In genomic region chr9:23394652-23395317, GRCm38 (mm10) we compare ENCODE assay signal across 11 mouse cellular contexts.
DNase-seq lines count a peak whose midpoint lies in the region; ATAC-seq and TF ChIP-seq lines count a peak whose summit lies in the region.
"Had no signal": no experiment of that assay in that cellular context is flagged by ENCODE, and none has a peak within 500 bp of the region (broad histone marks: within the 10 kb centered on the region; RNA-seq: fewer than 3 reads in every experiment).

No protein-coding gene starts in this region.

- peak; percentile 20 for DNase-seq in right cerebral cortex, postnatal 25 days
- no peak for DNase-seq in right cerebral cortex, postnatal 36 days (ENCODE audit: low spot score in 2 of 2)
- DNase-seq in heart, postnatal 0 days (ENCODE audit: low spot score) = peak; percentile 58
- no peak for DNase-seq in retina, postnatal 1 day
- DNase-seq in left cerebral cortex, postnatal 10 days (ENCODE audit: extremely low spot score in 1 of 2, low spot score in 2 of 2) = no peak
- DNase-seq: cerebellum, adult 2 months; thymus, adult 18-20 months had no signal

- no peak overlapping the region for H3K9ac ChIP-seq in intestine, postnatal 0 days (ENCODE audit: low read depth, low read length)
- H3K9ac ChIP-seq in intestine, embryonic 15.5 days = no peak overlapping the region
- no peak overlapping the region for H3K9ac ChIP-seq in heart, postnatal 0 days (replicated peaks; ENCODE audit: low read depth, low read length)

- no peak for ATAC-seq in intestine, postnatal 0 days
- no peak for ATAC-seq in intestine, embryonic 15.5 days
- ATAC-seq in heart, postnatal 0 days (ENCODE audit: insufficient read depth, low read depth) = peak; percentile 64

- intact Hi-C loops in left cerebral cortex, postnatal 10 days (cut with DNase I) = no loop called here

- H3K36me3 ChIP-seq in intestine, postnatal 0 days (ENCODE audit: control insufficient read depth, insufficient read depth) = no peaks in the 10 kb centered on the region
- no peaks in the 10 kb centered on the region for H3K36me3 ChIP-seq in intestine, embryonic 15.5 days
- no peaks in the 10 kb centered on the region for H3K36me3 ChIP-seq in heart, postnatal 0 days (replicated peaks; ENCODE audit: control insufficient read depth, insufficient read depth, low read length)
- H3K36me3 ChIP-seq: forebrain, embryonic 10.5 days had no signal

- no peak overlapping the region for H3K27ac ChIP-seq in intestine, postnatal 0 days (ENCODE audit: low read depth, low read length)
- no peak overlapping the region for H3K27ac ChIP-seq in intestine, embryonic 15.5 days
- H3K27ac ChIP-seq in heart, postnatal 0 days (ENCODE audit: low read depth) = 0 out of 2 replicates have a peak overlapping the region, but pooled peaks have one; percentile 5
- H3K27ac ChIP-seq: forebrain, embryonic 10.5 days; macrophage had no signal

- no peaks in the 10 kb centered on the region for H3K27me3 ChIP-seq in intestine, postnatal 0 days (replicated peaks; ENCODE audit: control insufficient read depth, insufficient read depth, low read length)
- H3K27me3 ChIP-seq in intestine, embryonic 15.5 days (replicated peaks) = no peaks in the 10 kb centered on the region
- no peaks in the 10 kb centered on the region for H3K27me3 ChIP-seq in heart, postnatal 0 days (ENCODE audit: control insufficient read depth, insufficient read depth, low read length)

- no peak for TF ChIP-seq EP300 in heart, postnatal 0 days (IDR thresholded peaks at IDR 0.05; ENCODE audit: low read depth)

- TF ChIP-seq CTCF in intestine, postnatal 0 days (IDR thresholded peaks at IDR 0.05; ENCODE audit: low read depth) = peak; percentile 23
- peak; percentile 61 for TF ChIP-seq CTCF in heart, postnatal 0 days (IDR thresholded peaks at IDR 0.05; ENCODE audit: low read depth)

- no peaks in the 10 kb centered on the region for H3K9me3 ChIP-seq in intestine, postnatal 0 days (ENCODE audit: control insufficient read depth)
- no peaks in the 10 kb centered on the region for H3K9me3 ChIP-seq in intestine, embryonic 15.5 days
- H3K9me3 ChIP-seq in heart, postnatal 0 days (replicated peaks; ENCODE audit: control insufficient read depth, low read length) = no peaks in the 10 kb centered on the region
- H3K9me3 ChIP-seq: forebrain, embryonic 10.5 days had no signal

- no peaks in the 10 kb centered on the region for H3K4me1 ChIP-seq in intestine, postnatal 0 days (replicated peaks; ENCODE audit: control insufficient read depth, insufficient read depth, low read length)
- H3K4me1 ChIP-seq in intestine, embryonic 15.5 days (replicated peaks) = 0 out of 2 replicates have a peak, but pooled peaks cover 4% of the 10 kb centered on the region
- H3K4me1 ChIP-seq in heart, postnatal 0 days (ENCODE audit: control insufficient read depth, insufficient read depth) = peaks cover 6% of the 10 kb centered on the region
- H3K4me1 ChIP-seq: forebrain, embryonic 10.5 days had no signal

- H3K4me3 ChIP-seq in intestine, postnatal 0 days (ENCODE audit: low read depth, low read length) = no peak overlapping the region
- no peak overlapping the region for H3K4me3 ChIP-seq in intestine, embryonic 15.5 days (replicated peaks)
- H3K4me3 ChIP-seq in heart, postnatal 0 days (ENCODE audit: low read depth, low read length) = no peak overlapping the region
- H3K4me3 ChIP-seq: forebrain, embryonic 10.5 days had no signal

- 65% methylated on average over 6 of the region's 6 CpGs for WGBS in intestine, postnatal 0 days
- 65% methylated on average over 6 of the region's 6 CpGs for WGBS in intestine, embryonic 15.5 days
- 51% methylated on average over 6 of the region's 6 CpGs for WGBS in heart, postnatal 0 days

- H3K4me2 ChIP-seq in intestine, postnatal 0 days (replicated peaks; ENCODE audit: low read depth) = no peak overlapping the region
- H3K4me2 ChIP-seq in intestine, embryonic 15.5 days (replicated peaks) = no peak overlapping the region
- no peak overlapping the region for H3K4me2 ChIP-seq in heart, postnatal 0 days (ENCODE audit: low read depth, low read length)

Comparison
In these comparisons a context has a peak if more than half of its experiments do, and no peak if none do; other contexts are left out.
1. DNase-seq: peak in right cerebral cortex, postnatal 25 days (single experiment) and heart, postnatal 0 days (single experiment); none in right cerebral cortex, postnatal 36 days (0 of 2), retina, postnatal 1 day (single experiment) and left cerebral cortex, postnatal 10 days (0 of 2).